Mouse (Mus musculus) embryonic facial prominence, embryonic 15.5 days (tissue): ENCODE measurements around the gene Ren1. TPM values are rescaled to one million over a fixed set of nuclear protein-coding genes. Genes with fewer than 3 reads are reported as not detected.

Source experiments
- ATAC-seq: fragments of 200-750 bp; cut with Nextera tagmentation; 2 replicates; pipeline ENCODE4 v1.8.0; 2017; ENCODE audit warnings: low read depth, moderate TSS enrichment; ENCODE audit not compliant: insufficient number of reproducible peaks, low FRiP score, low TSS enrichment
- H3K27ac ChIP-seq: fragments of 300-500 bp; sonication (generic); replicated peaks from 2 replicates; pipeline ENCODE4 v1.5.1; 2015; ENCODE audit warnings: mild to moderate bottlenecking, inconsistent platforms
- H3K27me3 ChIP-seq: fragments of 300-500 bp; sonication (generic); 2 replicates; pipeline ENCODE4 v1.6.1; 2015; ENCODE audit warnings: inconsistent platforms
- H3K36me3 ChIP-seq: fragments of 300-500 bp; sonication (generic); 2 replicates; pipeline ENCODE4 v1.6.1; 2015; ENCODE audit warnings: mild to moderate bottlenecking, inconsistent platforms
- H3K4me1 ChIP-seq: fragments of 300-500 bp; sonication (generic); 2 replicates; pipeline ENCODE4 v1.6.1; 2015; ENCODE audit warnings: inconsistent platforms
- H3K4me2 ChIP-seq: fragments of 300-500 bp; sonication (generic); replicated peaks from 2 replicates; pipeline ENCODE4 v1.6.1; 2015; ENCODE audit warnings: mild to moderate bottlenecking, inconsistent platforms
- H3K4me3 ChIP-seq: fragments of 300-500 bp; sonication (generic); replicated peaks from 2 replicates; pipeline ENCODE4 v1.5.1; 2015; ENCODE audit warnings: mild to moderate bottlenecking, inconsistent platforms
- H3K9ac ChIP-seq: fragments of 300-500 bp; sonication (generic); 2 replicates; pipeline ENCODE4 v1.6.1; 2015; ENCODE audit warnings: inconsistent platforms
- H3K9me3 ChIP-seq: fragments of 300-500 bp; sonication (generic); replicated peaks from 2 replicates; pipeline ENCODE4 v1.6.1; 2016; ENCODE audit warnings: inconsistent platforms
- WGBS: fragments of 180-500 bp; shearing (Covaris S2); methylation state at CpG from one replicate; pipeline ENCODE4 v1.1.7; 2015; 5-methylcytosine and 5-hydroxymethylcytosine counted together
- polyA plus RNA-seq: library from polyadenylated mRNA; unstranded; fragments of >200 nt; fragmentation: Nextera tagmentation; extraction: Ambion mirVana; gene quantifications from 2 replicates; pipeline ENCODE4 v1.2.1, GENCODE M21; 2015

Ren1 gene
- polyA plus RNA-seq = 0.16 and 0.24 TPM in 2 replicates

- Histone ChIP-seq H3K4me3 (no peak within 1 kb of the TSS), H3K4me2 (no peak within 1 kb of the TSS), H3K9me3 (no peaks in the 10 kb centered on the region), H3K4me1 (no peaks in the 10 kb centered on the region; the same call in 1 of the 2 replicates), H3K27ac (no peak within 1 kb of the TSS), H3K36me3 (no peaks in the 10 kb centered on the region), H3K9ac (no peak within 1 kb of the TSS), H3K27me3 (no peaks in the 10 kb centered on the region)
- WGBS = 78% methylated on average over 1 of the region's 1 CpGs
- ATAC-seq = no peak
Observed at GRCm38 (mm10) chr1:133350210-133350609, at the start of gene Ren1. TSS of gene Ren1 (plus strand) at chr1:133350510.

- WGBS = 24% methylated on average over 3 of the region's 3 CpGs
- no peak overlapping the region for H3K4me3 ChIP-seq
- no peak overlapping the region for H3K4me2 ChIP-seq
- no peak overlapping the region for H3K9ac ChIP-seq
- no peaks in the 10 kb centered on the region for H3K27me3 ChIP-seq
- peaks cover 25% of the 10 kb centered on the region for H3K4me1 ChIP-seq
- H3K36me3 ChIP-seq = no peaks in the 10 kb centered on the region
- no peak for ATAC-seq
- H3K9me3 ChIP-seq = no peaks in the 10 kb centered on the region
- H3K27ac ChIP-seq = 0 out of 2 replicates have a peak overlapping the region, but pooled peaks have one; percentile 35
Observed at GRCm38 (mm10) chr1:133302540-133302939, 47.8 kb upstream of the Ren1 start.

- Histone ChIP-seq H3K4me2 (no peak overlapping the region), H3K27me3 (no peaks in the 10 kb centered on the region), H3K9ac (no peak overlapping the region), H3K9me3 (no peaks in the 10 kb centered on the region), H3K27ac (no peak overlapping the region), H3K4me3 (no peak overlapping the region), H3K4me1 (peaks cover 14% of the 10 kb centered on the region), H3K36me3 (no peaks in the 10 kb centered on the region)
- ATAC-seq = no peak
- 7% methylated on average over 4 of the region's 4 CpGs for WGBS
Observed at GRCm38 (mm10) chr1:133306842-133307241, 43.5 kb upstream of the Ren1 start.

GRCm38 (mm10) chr1:133307318-133307717 lies 43.0 kb upstream of the Ren1 start:
- H3K27ac ChIP-seq = no peak overlapping the region
- WGBS = 15% methylated on average over 6 of the region's 6 CpGs
- no peak overlapping the region for H3K4me3 ChIP-seq
- no peak for ATAC-seq
- no peak overlapping the region for H3K9ac ChIP-seq
- H3K4me2 ChIP-seq = no peak overlapping the region
- H3K27me3 ChIP-seq = no peaks in the 10 kb centered on the region
- no peaks in the 10 kb centered on the region for H3K9me3 ChIP-seq
- H3K36me3 ChIP-seq = no peaks in the 10 kb centered on the region
- peaks cover 14% of the 10 kb centered on the region for H3K4me1 ChIP-seq

- no peaks in the 10 kb centered on the region for H3K9me3 ChIP-seq
- WGBS = 64% methylated on average over 14 of the region's 14 CpGs
- no peaks in the 10 kb centered on the region for H3K27me3 ChIP-seq
- no peak within 1 kb of the TSS for H3K4me2 ChIP-seq
- H3K36me3 ChIP-seq = no peaks in the 10 kb centered on the region
- H3K4me3 ChIP-seq = no peak within 1 kb of the TSS
- no peak within 1 kb of the TSS for H3K27ac ChIP-seq
- peaks cover 10% of the 10 kb centered on the region; the same call in 1 of the 2 replicates for H3K4me1 ChIP-seq
- no peak; the same call in 1 of the 2 replicates for ATAC-seq
- no peak within 1 kb of the TSS for H3K9ac ChIP-seq
Observed at GRCm38 (mm10) chr1:133309652-133310267, 40.5 kb upstream of the Ren1 start, which contains the start of gene Golt1a. TSS of gene Golt1a (plus strand) at chr1:133309800.

GRCm38 (mm10) chr1:133311240-133311639 lies 39.1 kb upstream of the Ren1 start:
- Histone ChIP-seq H3K4me2 (no peak overlapping the region), H3K4me1 (peaks cover 10% of the 10 kb centered on the region; the same call in 1 of the 2 replicates), H3K9me3 (no peaks in the 10 kb centered on the region), H3K4me3 (no peak overlapping the region), H3K27me3 (no peaks in the 10 kb centered on the region), H3K27ac (no peak overlapping the region), H3K36me3 (no peaks in the 10 kb centered on the region), H3K9ac (no peak overlapping the region)
- WGBS = 47% methylated on average over 4 of the region's 4 CpGs
- ATAC-seq = no peak

- ATAC-seq = no peak
- 11% methylated on average over 10 of the region's 10 CpGs for WGBS
- H3K27ac ChIP-seq = no peak overlapping the region
Observed at GRCm38 (mm10) chr1:133311946-133312345, 38.4 kb upstream of the Ren1 start.

GRCm38 (mm10) chr1:133314364-133314763 lies 35.9 kb upstream of the Ren1 start:
- no peak for ATAC-seq
- 27% methylated on average over 8 of the region's 8 CpGs for WGBS
- no peaks in the 10 kb centered on the region for H3K9me3 ChIP-seq

More at GRCm38 (mm10) chr1:133311946-133312345, 38.4 kb upstream of the Ren1 start:
- no peak overlapping the region for H3K4me2 ChIP-seq
- H3K9me3 ChIP-seq = no peaks in the 10 kb centered on the region
- no peak overlapping the region for H3K9ac ChIP-seq
- H3K4me1 ChIP-seq = peaks cover 8% of the 10 kb centered on the region; the same call in 1 of the 2 replicates
- H3K27me3 ChIP-seq = no peaks in the 10 kb centered on the region
- no peaks in the 10 kb centered on the region for H3K36me3 ChIP-seq
- H3K4me3 ChIP-seq = no peak overlapping the region

GRCm38 (mm10) chr1:133315775-133316174 lies 34.5 kb upstream of the Ren1 start:
- Histone ChIP-seq H3K9ac (no peak overlapping the region), H3K36me3 (no peaks in the 10 kb centered on the region), H3K9me3 (no peaks in the 10 kb centered on the region), H3K4me1 (peaks cover 8% of the 10 kb centered on the region; the same call in 1 of the 2 replicates), H3K4me2 (no peak overlapping the region), H3K27ac (no peak overlapping the region), H3K4me3 (no peak overlapping the region), H3K27me3 (no peaks in the 10 kb centered on the region)
- 79% methylated on average over 6 of the region's 6 CpGs for WGBS
- ATAC-seq = no peak

More at GRCm38 (mm10) chr1:133314364-133314763, 35.9 kb upstream of the Ren1 start:
- H3K36me3 ChIP-seq = no peaks in the 10 kb centered on the region
- no peak overlapping the region for H3K4me3 ChIP-seq
- H3K9ac ChIP-seq = no peak overlapping the region
- H3K4me1 ChIP-seq = peaks cover 8% of the 10 kb centered on the region; the same call in 1 of the 2 replicates
- no peaks in the 10 kb centered on the region for H3K27me3 ChIP-seq
- H3K4me2 ChIP-seq = no peak overlapping the region
- H3K27ac ChIP-seq = no peak overlapping the region

GRCm38 (mm10) chr1:133316577-133316976 lies 33.7 kb upstream of the Ren1 start:
- no peaks in the 10 kb centered on the region for H3K36me3 ChIP-seq
- WGBS = 80% methylated on average over 4 of the region's 4 CpGs
- H3K4me3 ChIP-seq = no peak overlapping the region
- peaks cover 6% of the 10 kb centered on the region; the same call in 1 of the 2 replicates for H3K4me1 ChIP-seq
- H3K9ac ChIP-seq = no peak overlapping the region
- ATAC-seq = no peak
- H3K4me2 ChIP-seq = no peak overlapping the region
- H3K27ac ChIP-seq = no peak overlapping the region
- no peaks in the 10 kb centered on the region for H3K27me3 ChIP-seq
- no peaks in the 10 kb centered on the region for H3K9me3 ChIP-seq

GRCm38 (mm10) chr1:133317149-133317548 lies 33.2 kb upstream of the Ren1 start:
- H3K36me3 ChIP-seq = no peaks in the 10 kb centered on the region
- no peaks in the 10 kb centered on the region for H3K27me3 ChIP-seq
- H3K4me3 ChIP-seq = no peak overlapping the region
- peaks cover under 1% of the 10 kb centered on the region; the same call in 1 of the 2 replicates for H3K4me1 ChIP-seq
- H3K27ac ChIP-seq = no peak overlapping the region
- no peak overlapping the region for H3K9ac ChIP-seq
- H3K4me2 ChIP-seq = no peak overlapping the region
- WGBS = 65% methylated on average over 1 of the region's 1 CpGs
- ATAC-seq = no peak
- H3K9me3 ChIP-seq = no peaks in the 10 kb centered on the region
